Mouse (Mus musculus) intestine, embryonic 16.5 days (tissue): ENCODE results near the gene S100a5. TPM values are rescaled to one million over a fixed set of nuclear protein-coding genes. Genes with fewer than 3 reads are reported as not detected.

Experiments used
- ATAC-seq: fragments of 200-750 bp; cut with Nextera tagmentation; 2 replicates; pipeline ENCODE4 v1.8.0; 2017; ENCODE audit warnings: moderate TSS enrichment, moderate library complexity
- H3K27ac ChIP-seq: fragments of 300-500 bp; sonication (generic); 2 replicates; pipeline ENCODE4 v1.5.1; 2014; ENCODE audit warnings: mild to moderate bottlenecking, low read length
- H3K27me3 ChIP-seq: fragments of 300-500 bp; sonication (generic); replicated peaks from 2 replicates; pipeline ENCODE4 v1.6.1; 2014; ENCODE audit warnings: low read length, control low read depth, mixed read lengths; ENCODE audit not compliant: control insufficient read depth, insufficient read depth
- H3K36me3 ChIP-seq: fragments of 300-500 bp; sonication (generic); 2 replicates; pipeline ENCODE4 v1.6.1; 2014; ENCODE audit warnings: low read length, control low read depth; ENCODE audit not compliant: control insufficient read depth, insufficient read depth
- H3K4me1 ChIP-seq: fragments of 300-500 bp; sonication (generic); 2 replicates; pipeline ENCODE4 v1.6.1; 2014; ENCODE audit warnings: low read length, control low read depth, mixed read lengths; ENCODE audit not compliant: control insufficient read depth, insufficient read depth
- H3K4me2 ChIP-seq: fragments of 300-500 bp; sonication (generic); 2 replicates; pipeline ENCODE4 v1.6.1; 2014; ENCODE audit warnings: low read depth, low read length, control low read depth
- H3K4me3 ChIP-seq: fragments of 300-500 bp; sonication (generic); 2 replicates; pipeline ENCODE4 v1.5.1; 2014; ENCODE audit warnings: mild to moderate bottlenecking, low read length
- H3K9ac ChIP-seq: fragments of 300-500 bp; sonication (generic); 2 replicates; pipeline ENCODE4 v1.6.1; 2014; ENCODE audit warnings: low read depth, low read length
- H3K9me3 ChIP-seq: fragments of 300-500 bp; sonication (generic); 2 replicates; pipeline ENCODE4 v1.6.1; 2016; ENCODE audit warnings: low read length, control low read depth; ENCODE audit not compliant: control insufficient read depth
- WGBS: fragments of 180-500 bp; shearing (Covaris S2); extraction: QIAGEN DNeasy Blood & Tissue Kit; methylation state at CpG from one replicate; pipeline ENCODE4 v1.1.7; 2014; 5-methylcytosine and 5-hydroxymethylcytosine counted together
- polyA plus RNA-seq: library from polyadenylated mRNA; unstranded; fragments of >200 nt; fragmentation: Nextera tagmentation; extraction: Ambion mirVana; gene quantifications from 2 replicates; pipeline ENCODE4 v1.2.1, GENCODE M21; 2015

The S100a5 gene
- polyA plus RNA-seq, 1 experiment from 2014 or later, result 16.0 TPM

DNA sequence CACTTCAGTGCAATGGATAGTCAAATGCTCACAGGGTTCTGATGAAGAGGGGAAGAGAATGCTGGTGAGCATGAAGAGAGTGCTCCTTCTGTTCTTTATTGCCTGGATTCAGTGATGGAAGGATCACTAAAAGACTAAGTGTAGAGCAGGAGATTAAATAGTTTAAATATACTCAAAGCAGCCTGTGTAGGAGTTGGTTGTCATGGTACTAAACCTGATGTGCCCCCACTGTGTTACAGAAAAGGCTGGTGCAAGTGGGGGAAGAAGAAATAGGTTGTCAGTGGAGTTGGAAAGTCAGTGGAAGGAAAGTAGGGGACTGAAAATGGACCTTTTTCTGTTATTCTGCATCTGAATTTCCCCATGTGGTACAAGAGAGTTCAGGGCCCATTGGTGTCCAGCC lies 40.7 kb downstream of the S100a5 start:
- Histone ChIP-seq H3K27me3 (no peaks in the 10 kb centered on the region; the same call in 1 of the 2 replicates), H3K9me3 (no peaks in the 10 kb centered on the region), H3K4me3 (no peak overlapping the region), H3K9ac (no peak overlapping the region), H3K36me3 (no peaks in the 10 kb centered on the region), H3K4me1 (no peaks in the 10 kb centered on the region), H3K4me2 (no peak overlapping the region), H3K27ac (no peak overlapping the region)
- no peak for ATAC-seq

DNA sequence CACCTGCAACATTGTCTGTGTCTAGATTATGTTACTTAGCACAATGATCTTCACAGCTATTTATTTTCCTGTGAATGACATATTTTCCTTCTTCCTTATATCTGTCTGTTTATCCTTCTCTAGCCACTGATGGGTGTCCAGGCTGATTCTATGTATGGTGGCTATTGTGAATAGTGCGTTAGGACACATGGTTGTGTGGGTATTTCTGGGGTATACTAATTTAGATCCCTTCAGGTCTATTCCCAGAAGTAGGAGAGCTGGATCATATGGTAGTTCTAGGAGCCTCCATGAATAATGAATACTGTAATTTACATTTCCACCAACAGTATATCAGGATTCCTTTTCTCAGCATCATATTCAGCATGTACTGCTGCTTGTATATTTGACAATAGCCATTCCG lies 41.5 kb downstream of the S100a5 start:
- Histone ChIP-seq H3K9me3 (no peaks in the 10 kb centered on the region), H3K9ac (no peak overlapping the region), H3K27ac (no peak overlapping the region), H3K4me3 (no peak overlapping the region), H3K36me3 (no peaks in the 10 kb centered on the region), H3K4me1 (no peaks in the 10 kb centered on the region), H3K27me3 (no peaks in the 10 kb centered on the region; the same call in 1 of the 2 replicates), H3K4me2 (no peak overlapping the region)
- WGBS, result 90% methylated on average over 2 of the region's 2 CpGs
- no peak for ATAC-seq

DNA sequence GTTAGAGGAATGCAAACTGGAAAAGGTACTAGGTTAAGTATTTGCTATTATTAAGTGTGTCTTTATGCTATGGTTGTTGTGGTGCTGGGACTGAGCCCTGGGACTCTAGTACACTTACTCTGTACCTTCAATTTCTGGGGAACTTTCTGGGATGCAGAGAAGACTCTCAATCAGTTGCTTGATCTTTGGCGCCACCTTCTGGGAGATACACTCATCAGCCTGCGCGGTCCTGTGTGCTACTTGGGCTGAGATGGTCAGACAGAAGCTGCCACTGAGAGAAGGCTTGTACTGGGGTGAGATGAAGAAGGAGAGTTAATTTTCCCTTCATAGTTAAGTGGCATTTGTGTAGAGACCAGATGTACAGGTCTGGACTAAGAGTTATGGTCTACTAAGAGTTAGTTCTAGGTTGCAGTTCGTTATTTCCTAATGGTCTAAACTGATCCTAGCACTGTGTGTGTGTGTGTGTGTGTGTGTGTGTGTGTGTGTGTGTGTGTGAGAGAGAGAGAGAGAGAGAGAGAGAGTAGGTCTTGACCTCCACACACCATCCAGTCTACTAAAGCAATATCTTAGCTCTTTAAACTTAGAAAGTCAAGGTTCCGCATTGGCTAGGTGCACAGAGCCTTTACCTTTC lies 44.7 kb downstream of the S100a5 start:
- WGBS, result 36% methylated on average over 5 of the region's 5 CpGs
- H3K9ac ChIP-seq, result no peak overlapping the region
- H3K27ac ChIP-seq, result no peak overlapping the region
- ATAC-seq, result peak; percentile 78
- no peaks in the 10 kb centered on the region; the same call in 1 of the 2 replicates for H3K27me3 ChIP-seq
- H3K9me3 ChIP-seq, result no peaks in the 10 kb centered on the region
- no peaks in the 10 kb centered on the region for H3K36me3 ChIP-seq
- H3K4me2 ChIP-seq, result no peak overlapping the region
- no peaks in the 10 kb centered on the region for H3K4me1 ChIP-seq
- no peak overlapping the region for H3K4me3 ChIP-seq

DNA sequence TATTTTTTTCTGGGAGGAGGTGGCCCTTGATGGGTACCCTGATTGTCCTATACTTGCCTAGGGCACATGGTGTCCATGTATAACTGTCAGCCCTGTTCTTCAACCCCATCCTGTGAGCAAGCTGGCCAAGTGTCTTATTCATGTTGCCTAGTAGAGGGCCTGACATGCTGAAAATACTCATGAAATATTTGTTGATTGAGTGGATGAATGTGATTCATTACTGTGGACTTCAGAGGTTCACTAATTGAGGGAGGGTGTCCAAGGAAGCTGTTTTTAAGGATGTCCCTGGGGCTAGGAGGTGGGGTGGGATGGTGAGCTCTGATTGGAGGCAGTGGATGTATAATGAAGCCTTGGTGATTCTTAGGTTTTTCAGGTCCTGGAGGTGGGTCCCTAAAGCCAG lies 45.4 kb downstream of the S100a5 start, which contains the start of gene S100a7a:
Gene S100a7a, plus strand, starts transcription at position 301 of the 400 bp plus-strand sequence.
- no peaks in the 10 kb centered on the region for H3K36me3 ChIP-seq
- no peak within 1 kb of the TSS for H3K9ac ChIP-seq
- H3K4me2 ChIP-seq, result no peak within 1 kb of the TSS
- H3K27me3 ChIP-seq, result no peaks in the 10 kb centered on the region; the same call in 1 of the 2 replicates
- H3K4me3 ChIP-seq, result no peak within 1 kb of the TSS
- no peaks in the 10 kb centered on the region for H3K9me3 ChIP-seq
- H3K27ac ChIP-seq, result no peak within 1 kb of the TSS
- no peaks in the 10 kb centered on the region for H3K4me1 ChIP-seq
- ATAC-seq, result no peak

- 69% methylated on average over 4 of the region's 4 CpGs for WGBS
- H3K9me3 ChIP-seq, result no peaks in the 10 kb centered on the region
- H3K36me3 ChIP-seq, result no peaks in the 10 kb centered on the region
- no peak overlapping the region for H3K4me3 ChIP-seq
- no peak overlapping the region for H3K27ac ChIP-seq
- no peak for ATAC-seq
- H3K9ac ChIP-seq, result no peak overlapping the region
- H3K4me1 ChIP-seq, result no peaks in the 10 kb centered on the region
- no peaks in the 10 kb centered on the region; the same call in 1 of the 2 replicates for H3K27me3 ChIP-seq
- no peak overlapping the region for H3K4me2 ChIP-seq
These were observed 49.1 kb downstream of the S100a5 start for GRCm38 (mm10) chr3:90657405-90657804.

- H3K4me2 ChIP-seq, result no peak overlapping the region
- no peaks in the 10 kb centered on the region for H3K27me3 ChIP-seq
- ATAC-seq, result no peak
- no peak overlapping the region for H3K9ac ChIP-seq
- H3K4me3 ChIP-seq, result no peak overlapping the region
- no peaks in the 10 kb centered on the region for H3K9me3 ChIP-seq
- H3K27ac ChIP-seq, result no peak overlapping the region
- H3K4me1 ChIP-seq, result no peaks in the 10 kb centered on the region
- H3K36me3 ChIP-seq, result no peaks in the 10 kb centered on the region
These were observed 51.2 kb downstream of the S100a5 start for GRCm38 (mm10) chr3:90659364-90660044.

Other genes with a start within 250 kb of the S100a5 start
- gene Slc27a3, start 218.6 kb upstream of the S100a5 start, polyA plus RNA-seq, result 8.4 and 8.6 TPM in 2 replicates
- gene Ints3, start 174.9 kb upstream of the S100a5 start, polyA plus RNA-seq, result 20.2 and 22.1 TPM in 2 replicates
- 5.6 and 6.6 TPM in 2 replicates for gene Npr1, start 142.7 kb upstream of the S100a5 start, polyA plus RNA-seq
- gene Ilf2, start 132.4 kb upstream of the S100a5 start, polyA plus RNA-seq, result 125 and 140 TPM in 2 replicates
- gene Snapin, start 117.5 kb upstream of the S100a5 start, polyA plus RNA-seq, result 74.7 and 79.4 TPM in 2 replicates
- gene Chtop, start 99.0 kb upstream of the S100a5 start, polyA plus RNA-seq, result 90.4 and 99.8 TPM in 2 replicates
- 142 and 192 TPM in 2 replicates for gene S100a1, start 94.1 kb upstream of the S100a5 start, polyA plus RNA-seq
- gene S100a13, start 94.1 kb upstream of the S100a5 start, polyA plus RNA-seq, result 38.5 and 40.8 TPM in 2 replicates
- 7.1 and 10.7 TPM in 2 replicates for gene S100a14, start 81.7 kb upstream of the S100a5 start, polyA plus RNA-seq
- gene S100a16, start 71.3 kb upstream of the S100a5 start, polyA plus RNA-seq, result 99.1 and 113 TPM in 2 replicates
- 0.23 and 0.29 TPM in 2 replicates for gene S100a3, start 47.9 kb upstream of the S100a5 start, polyA plus RNA-seq
- not detected in 2 replicates for gene S100a2, start 18.3 kb upstream of the S100a5 start, polyA plus RNA-seq
- not detected in 2 replicates for gene Gm42674, start 6.6 kb upstream of the S100a5 start, polyA plus RNA-seq
- gene S100a4, start 4.8 kb upstream of the S100a5 start, polyA plus RNA-seq, result 3.6 and 4.0 TPM in 2 replicates
- gene S100a6, start 4.4 kb downstream of the S100a5 start, polyA plus RNA-seq, result 376 and 422 TPM in 2 replicates
- gene S100a7a, start 45.5 kb downstream of the S100a5 start, polyA plus RNA-seq, result 0.17 and 0.42 TPM in 2 replicates
- gene S100a8, start 60.5 kb downstream of the S100a5 start, polyA plus RNA-seq, result 14.9 and 30.6 TPM in 2 replicates
- 10.1 and 27.1 TPM in 2 replicates for gene S100a9, start 87.2 kb downstream of the S100a5 start, polyA plus RNA-seq
- gene Pglyrp4, start 118.4 kb downstream of the S100a5 start, polyA plus RNA-seq, result not detected in 2 replicates
- not detected in 2 replicates for gene Gm5849, start 169.4 kb downstream of the S100a5 start, polyA plus RNA-seq